Mouse (Mus musculus): ENCODE results near the gene Ltf. TPM values are rescaled to one million over a fixed set of nuclear protein-coding genes. Genes with fewer than 3 reads are reported as not detected.
A peak's percentile ranks its signal among the peaks of the same experiment; 100 is the strongest.

Ltf gene
- polyA plus RNA-seq, 1 experiment from 2014 or later, result 1.3 TPM

GRCm38 (mm10) chr9:111054923-111055322, 35.9 kb downstream of the Ltf start:
- no peaks in the 10 kb centered on the region for H3K9me3 ChIP-seq (ENCODE audit: control insufficient read depth, low read length)
- 88% methylated on average over 9 of the region's 9 CpGs for WGBS
- no peak overlapping the region for H3K9ac ChIP-seq (ENCODE audit: low read depth, low read length)
- H3K27ac ChIP-seq (ENCODE audit: low read depth, low read length), result no peak overlapping the region
- no peaks in the 10 kb centered on the region for H3K36me3 ChIP-seq (ENCODE audit: control insufficient read depth, insufficient read depth, low read length)
- no peaks in the 10 kb centered on the region for H3K4me1 ChIP-seq (ENCODE audit: control insufficient read depth, insufficient read depth, low read depth, low read length)
- no peaks in the 10 kb centered on the region for H3K27me3 ChIP-seq (replicated peaks; ENCODE audit: control insufficient read depth, insufficient read depth, low read length)
- no peak overlapping the region for H3K4me2 ChIP-seq (ENCODE audit: low read length)
- no peak for ATAC-seq
- no peak overlapping the region for H3K4me3 ChIP-seq (ENCODE audit: low read length)

GRCm38 (mm10) chr9:111055800-111056518, 36.9 kb downstream of the Ltf start:
- Histone ChIP-seq H3K27me3 (replicated peaks; ENCODE audit: control insufficient read depth, insufficient read depth, low read length) (no peaks in the 10 kb centered on the region), H3K4me1 (ENCODE audit: control insufficient read depth, insufficient read depth, low read depth, low read length) (no peaks in the 10 kb centered on the region), H3K36me3 (ENCODE audit: control insufficient read depth, insufficient read depth, low read length) (no peaks in the 10 kb centered on the region), H3K4me2 (ENCODE audit: low read length) (peak overlapping the region; percentile 46), H3K4me3 (ENCODE audit: low read length) (peak overlapping the region; percentile 19; the same call in 1 of the 2 replicates), H3K9ac (ENCODE audit: low read depth, low read length) (no peak overlapping the region), H3K27ac (ENCODE audit: low read depth, low read length) (no peak overlapping the region), H3K9me3 (ENCODE audit: control insufficient read depth, low read length) (no peaks in the 10 kb centered on the region)
- ATAC-seq, result no peak
- WGBS, result 81% methylated on average over 29 of the region's 29 CpGs

- ATAC-seq, result no peak
- H3K27me3 ChIP-seq (replicated peaks; ENCODE audit: control insufficient read depth, insufficient read depth, low read length), result no peaks in the 10 kb centered on the region
- no peaks in the 10 kb centered on the region for H3K4me1 ChIP-seq (ENCODE audit: control insufficient read depth, insufficient read depth, low read depth, low read length)
- peak overlapping the region; percentile 19 for H3K4me3 ChIP-seq (ENCODE audit: low read length)
- peak overlapping the region; percentile 46 for H3K4me2 ChIP-seq (ENCODE audit: low read length)
- no peak overlapping the region for H3K27ac ChIP-seq (ENCODE audit: low read depth, low read length)
- H3K36me3 ChIP-seq (ENCODE audit: control insufficient read depth, insufficient read depth, low read length), result no peaks in the 10 kb centered on the region
- H3K9ac ChIP-seq (ENCODE audit: low read depth, low read length), result 0 out of 2 replicates have a peak overlapping the region, but pooled peaks have one; percentile 6
- WGBS, result 45% methylated on average over 11 of the region's 11 CpGs
- H3K9me3 ChIP-seq (ENCODE audit: control insufficient read depth, low read length), result no peaks in the 10 kb centered on the region
Measured at GRCm38 (mm10) chr9:111056519-111056797, 37.4 kb downstream of the Ltf start.

GRCm38 (mm10) chr9:111056798-111057543, 37.9 kb downstream of the Ltf start, which contains the start of gene Ccrl2:
Gene Ccrl2, minus strand, starts transcription at chr9:111057519.
- H3K9ac ChIP-seq (ENCODE audit: low read depth, low read length), result 0 out of 2 replicates have a peak within 1 kb of the TSS, but pooled peaks have one; percentile 6

GRCm38 (mm10) chr9:111057544-111058370, 38.7 kb downstream of the Ltf start:
- Histone ChIP-seq H3K27me3 (replicated peaks; ENCODE audit: control insufficient read depth, insufficient read depth, low read length) (no peaks in the 10 kb centered on the region), H3K4me1 (ENCODE audit: control insufficient read depth, insufficient read depth, low read depth, low read length) (no peaks in the 10 kb centered on the region), H3K9me3 (ENCODE audit: control insufficient read depth, low read length) (no peaks in the 10 kb centered on the region), H3K36me3 (ENCODE audit: control insufficient read depth, insufficient read depth, low read length) (no peaks in the 10 kb centered on the region), H3K4me3 (ENCODE audit: low read length) (no peak overlapping the region), H3K4me2 (ENCODE audit: low read length) (no peak overlapping the region), H3K27ac (ENCODE audit: low read depth, low read length) (no peak overlapping the region), H3K9ac (ENCODE audit: low read depth, low read length) (no peak overlapping the region)
- ATAC-seq, result no peak
- WGBS, result 72% methylated on average over 14 of the region's 14 CpGs

More at GRCm38 (mm10) chr9:111056798-111057543, 37.9 kb downstream of the Ltf start, which contains the start of gene Ccrl2:
- H3K4me1 ChIP-seq (ENCODE audit: control insufficient read depth, insufficient read depth, low read depth, low read length), result no peaks in the 10 kb centered on the region
- H3K4me2 ChIP-seq (ENCODE audit: low read length), result peak within 1 kb of the TSS; percentile 46
- no peaks in the 10 kb centered on the region for H3K27me3 ChIP-seq (replicated peaks; ENCODE audit: control insufficient read depth, insufficient read depth, low read length)
- no peaks in the 10 kb centered on the region for H3K36me3 ChIP-seq (ENCODE audit: control insufficient read depth, insufficient read depth, low read length)
- no peaks in the 10 kb centered on the region for H3K9me3 ChIP-seq (ENCODE audit: control insufficient read depth, low read length)
- H3K27ac ChIP-seq (ENCODE audit: low read depth, low read length), result no peak within 1 kb of the TSS
- WGBS, result 64% methylated on average over 17 of the region's 17 CpGs
- peak within 1 kb of the TSS; percentile 19 for H3K4me3 ChIP-seq (ENCODE audit: low read length)
- no peak for ATAC-seq

- H3K9ac ChIP-seq (ENCODE audit: low read depth, low read length), result no peak overlapping the region
Measured at GRCm38 (mm10) chr9:111058943-111059556, 40.0 kb downstream of the Ltf start.

DNA sequence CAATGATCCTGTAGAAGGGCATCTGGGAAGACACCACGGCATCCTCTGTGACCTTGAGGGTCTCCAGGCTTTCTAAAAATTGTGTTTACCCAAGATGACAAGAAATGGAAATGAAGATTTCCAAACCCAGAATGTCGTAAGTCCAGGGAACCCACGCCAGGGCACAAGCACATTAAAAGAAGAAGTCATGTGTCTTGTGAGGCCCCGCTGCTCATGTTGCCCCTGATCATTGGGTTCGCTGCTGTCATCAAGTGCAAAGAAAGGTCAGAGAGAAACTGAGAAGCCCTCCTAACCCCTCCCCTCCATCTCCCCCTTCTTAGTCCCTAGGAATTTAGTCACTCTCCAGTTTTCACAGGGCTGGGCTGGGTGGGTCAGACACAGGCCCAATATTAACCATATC, 43.8 kb downstream of the Ltf start:
- Histone ChIP-seq H3K4me3 (ENCODE audit: low read length) (no peak overlapping the region), H3K4me1 (ENCODE audit: control insufficient read depth, insufficient read depth, low read depth, low read length) (no peaks in the 10 kb centered on the region), H3K27me3 (replicated peaks; ENCODE audit: control insufficient read depth, insufficient read depth, low read length) (no peaks in the 10 kb centered on the region), H3K9me3 (ENCODE audit: control insufficient read depth, low read length) (no peaks in the 10 kb centered on the region), H3K27ac (ENCODE audit: low read depth, low read length) (no peak overlapping the region), H3K9ac (ENCODE audit: low read depth, low read length) (no peak overlapping the region), H3K36me3 (ENCODE audit: control insufficient read depth, insufficient read depth, low read length) (no peaks in the 10 kb centered on the region), H3K4me2 (ENCODE audit: low read length) (no peak overlapping the region)
- no peak for ATAC-seq
- 79% methylated on average over 5 of the region's 5 CpGs for WGBS

More at GRCm38 (mm10) chr9:111058943-111059556, 40.0 kb downstream of the Ltf start:
- no peak for ATAC-seq
- Histone ChIP-seq H3K36me3 (ENCODE audit: control insufficient read depth, insufficient read depth, low read length) (no peaks in the 10 kb centered on the region), H3K27me3 (replicated peaks; ENCODE audit: control insufficient read depth, insufficient read depth, low read length) (no peaks in the 10 kb centered on the region), H3K27ac (ENCODE audit: low read depth, low read length) (no peak overlapping the region), H3K4me2 (ENCODE audit: low read length) (no peak overlapping the region), H3K4me3 (ENCODE audit: low read length) (no peak overlapping the region), H3K4me1 (ENCODE audit: control insufficient read depth, insufficient read depth, low read depth, low read length) (no peaks in the 10 kb centered on the region), H3K9me3 (ENCODE audit: control insufficient read depth, low read length) (no peaks in the 10 kb centered on the region)
- whole genome bisulfite sequencing, result 81% methylated on average over 10 of the region's 10 CpGs

- H3K27me3 ChIP-seq (replicated peaks; ENCODE audit: control insufficient read depth, insufficient read depth, low read length), result no peaks in the 10 kb centered on the region
- no peak overlapping the region for H3K4me2 ChIP-seq (ENCODE audit: low read length)
- H3K4me1 ChIP-seq (ENCODE audit: control insufficient read depth, insufficient read depth, low read depth, low read length), result no peaks in the 10 kb centered on the region
- 89% methylated on average over 4 of the region's 4 CpGs for WGBS
- H3K9ac ChIP-seq (ENCODE audit: low read depth, low read length), result no peak overlapping the region
- no peaks in the 10 kb centered on the region for H3K36me3 ChIP-seq (ENCODE audit: control insufficient read depth, insufficient read depth, low read length)
- no peak overlapping the region for H3K4me3 ChIP-seq (ENCODE audit: low read length)
- no peak for ATAC-seq
- H3K9me3 ChIP-seq (ENCODE audit: control insufficient read depth, low read length), result no peaks in the 10 kb centered on the region
- H3K27ac ChIP-seq (ENCODE audit: low read depth, low read length), result no peak overlapping the region
Measured at GRCm38 (mm10) chr9:111067052-111067451, 48.0 kb downstream of the Ltf start.

Data from hindbrain, embryonic 16.5 days (tissue).